Mouse (Mus musculus) hindbrain, embryonic 10.5 days (tissue): ENCODE data around the gene Cdk14. TPM values are rescaled to one million over a fixed set of nuclear protein-coding genes. Genes with fewer than 3 reads are reported as not detected.
A peak's percentile ranks its signal among the peaks of the same experiment; 100 is the strongest.

Source experiments
- DNase-seq: peaks from one replicate; pipeline ENCODE4 v3.0.0-alpha.2; 2017; ENCODE audit warnings: low spot score
- H3K27ac ChIP-seq: fragments of 300-500 bp; sonication (generic); 2 replicates; pipeline ENCODE4 v1.5.1; 2016; ENCODE audit warnings: mild to moderate bottlenecking, moderate library complexity
- H3K27me3 ChIP-seq: fragments of 300-500 bp; sonication (generic); 2 replicates; pipeline ENCODE4 v1.6.1; 2016; ENCODE audit warnings: mild to moderate bottlenecking; ENCODE audit not compliant: poor library complexity, insufficient read depth, severe bottlenecking
- H3K36me3 ChIP-seq: fragments of 300-500 bp; sonication (generic); 2 replicates; pipeline ENCODE4 v1.6.1; 2016; ENCODE audit warnings: mild to moderate bottlenecking, moderate library complexity
- H3K4me1 ChIP-seq: fragments of 300-500 bp; sonication (generic); replicated peaks from 2 replicates; pipeline ENCODE4 v1.6.1; 2016; ENCODE audit warnings: mild to moderate bottlenecking
- H3K4me3 ChIP-seq: fragments of 300-500 bp; sonication (generic); 2 replicates; pipeline ENCODE4 v1.5.1; 2016; ENCODE audit warnings: mild to moderate bottlenecking, moderate library complexity
- H3K9me3 ChIP-seq: fragments of 300-500 bp; sonication (generic); 2 replicates; pipeline ENCODE4 v1.6.1; 2016; ENCODE audit warnings: mild to moderate bottlenecking, moderate library complexity
- WGBS: fragments of 180-500 bp; shearing (Covaris S2); methylation state at CpG from one replicate; pipeline ENCODE4 v1.1.7; 2016; 5-methylcytosine and 5-hydroxymethylcytosine counted together
- polyA plus RNA-seq: library from polyadenylated mRNA; unstranded; fragments of >200 nt; fragmentation: Nextera tagmentation; extraction: Ambion mirVana; gene quantifications from 2 replicates; pipeline ENCODE4 v1.2.1, GENCODE M21; 2016

The Cdk14 gene
- polyA plus RNA-seq, 1 experiment from 2014 or later = 19.0 TPM

DNA sequence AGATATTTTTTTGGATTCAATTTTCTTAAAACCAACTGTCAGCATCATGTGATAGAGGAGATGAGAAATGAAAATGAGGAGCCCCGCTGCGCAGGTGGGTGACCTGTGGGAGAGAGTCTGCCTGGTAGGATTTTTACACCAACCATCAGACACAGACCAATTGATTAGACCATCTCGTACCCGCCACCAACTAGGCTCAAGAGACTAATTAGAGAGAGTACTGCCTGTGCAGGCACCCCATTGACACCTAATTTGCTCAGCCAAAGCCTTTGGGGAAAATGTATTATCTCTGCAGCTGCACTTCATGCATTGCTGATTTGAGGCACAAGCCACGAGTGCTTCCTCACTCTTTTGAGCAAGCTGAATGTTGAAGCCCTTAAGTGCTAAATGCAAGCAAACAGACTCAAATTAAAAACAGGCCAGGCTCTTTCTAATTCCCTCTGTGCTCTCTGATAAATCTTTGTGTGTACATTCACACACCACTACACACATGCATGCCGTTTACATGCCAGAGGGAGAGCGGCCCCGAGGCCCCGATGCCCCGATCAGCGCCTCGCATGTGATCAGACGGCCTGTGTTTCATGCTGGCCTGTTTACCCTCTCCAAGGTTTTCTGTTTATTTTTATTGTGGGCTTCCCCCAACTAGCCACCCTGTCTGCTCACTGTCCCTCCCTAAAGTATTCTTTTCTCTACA is 607.9 kb downstream of the Cdk14 start:
- WGBS = 50% methylated on average over 13 of the region's 13 CpGs
- Histone ChIP-seq H3K27me3 (peaks cover 3% of the 10 kb centered on the region; the same call in 1 of the 2 replicates), H3K4me3 (no peak overlapping the region), H3K36me3 (no peaks in the 10 kb centered on the region), H3K27ac (no peak overlapping the region), H3K9me3 (no peaks in the 10 kb centered on the region), H3K4me1 (peaks cover 9% of the 10 kb centered on the region)
- DNase-seq = no peak

DNA sequence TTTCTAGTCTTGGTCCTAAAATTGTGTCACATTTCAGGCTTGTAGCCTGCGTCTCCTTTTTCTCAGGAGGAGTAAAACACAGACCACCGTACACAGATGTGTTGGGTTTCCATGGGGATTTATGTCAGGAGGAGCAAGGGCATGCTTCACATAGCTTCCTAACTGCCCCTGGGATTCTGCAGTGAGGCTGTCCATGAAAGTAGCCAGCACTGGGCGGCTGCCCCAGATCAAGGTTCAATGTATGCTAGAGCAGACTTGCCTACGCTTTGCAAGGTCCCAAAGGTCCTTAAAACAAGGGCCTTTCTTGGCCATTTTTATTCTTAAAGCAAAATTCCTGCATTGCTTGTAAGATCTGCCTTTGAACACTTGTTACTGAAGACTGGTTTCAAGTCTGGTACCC is 614.9 kb downstream of the Cdk14 start:
- WGBS = 47% methylated on average over 4 of the region's 4 CpGs
- DNase-seq = no peak
- Histone ChIP-seq H3K27ac (no peak overlapping the region), H3K27me3 (no peaks in the 10 kb centered on the region), H3K4me1 (peaks cover 22% of the 10 kb centered on the region), H3K4me3 (no peak overlapping the region), H3K9me3 (no peaks in the 10 kb centered on the region), H3K36me3 (no peaks in the 10 kb centered on the region)

DNA sequence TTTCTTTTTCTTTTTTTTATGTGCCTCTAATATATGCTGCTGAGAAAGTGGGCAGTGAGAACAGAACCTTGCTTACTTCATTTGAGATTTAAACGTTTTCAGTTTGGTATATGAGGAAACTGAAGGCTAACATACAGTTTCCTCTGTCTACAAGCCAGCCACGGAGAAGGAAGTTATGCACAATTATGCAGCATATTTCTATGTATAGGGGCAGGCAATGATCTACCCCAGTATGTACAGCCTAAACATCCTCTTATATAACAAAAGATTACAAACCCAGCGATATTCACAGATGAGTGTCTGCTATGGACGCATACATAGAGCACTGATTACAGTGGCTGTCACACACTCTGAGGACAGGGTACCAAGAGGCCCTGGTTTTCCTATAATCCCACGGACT is 616.4 kb downstream of the Cdk14 start:
- DNase-seq = no peak
- no peaks in the 10 kb centered on the region for H3K36me3 ChIP-seq
- 79% methylated on average over 5 of the region's 5 CpGs for WGBS
- H3K27me3 ChIP-seq = no peaks in the 10 kb centered on the region
- H3K4me1 ChIP-seq = peaks cover 22% of the 10 kb centered on the region
- no peak overlapping the region for H3K27ac ChIP-seq
- H3K4me3 ChIP-seq = no peak overlapping the region
- no peaks in the 10 kb centered on the region for H3K9me3 ChIP-seq

DNA sequence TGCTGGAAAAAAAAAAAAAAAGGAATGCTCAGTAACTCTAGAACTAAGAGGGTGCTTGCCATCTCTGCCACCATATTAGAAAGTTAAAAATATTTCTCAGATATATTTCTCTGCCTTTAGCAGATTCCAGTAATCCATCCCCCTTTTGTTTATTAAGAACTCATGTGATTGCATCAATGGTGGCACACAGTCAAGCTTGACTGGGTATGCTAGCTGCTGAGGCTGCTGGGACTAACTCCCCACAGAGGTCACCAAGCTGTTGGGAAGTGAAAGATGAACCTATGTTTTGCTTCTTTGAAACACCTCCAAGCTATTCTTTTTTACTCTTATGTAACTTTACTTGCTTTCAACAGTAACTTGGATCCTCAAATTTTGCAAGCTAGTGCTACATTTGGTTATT is 618.1 kb downstream of the Cdk14 start:
- H3K27me3 ChIP-seq = no peaks in the 10 kb centered on the region
- H3K4me1 ChIP-seq = peaks cover 22% of the 10 kb centered on the region
- no peaks in the 10 kb centered on the region for H3K36me3 ChIP-seq
- no peak for DNase-seq
- no peaks in the 10 kb centered on the region for H3K9me3 ChIP-seq
- H3K27ac ChIP-seq = no peak overlapping the region
- H3K4me3 ChIP-seq = no peak overlapping the region

DNA sequence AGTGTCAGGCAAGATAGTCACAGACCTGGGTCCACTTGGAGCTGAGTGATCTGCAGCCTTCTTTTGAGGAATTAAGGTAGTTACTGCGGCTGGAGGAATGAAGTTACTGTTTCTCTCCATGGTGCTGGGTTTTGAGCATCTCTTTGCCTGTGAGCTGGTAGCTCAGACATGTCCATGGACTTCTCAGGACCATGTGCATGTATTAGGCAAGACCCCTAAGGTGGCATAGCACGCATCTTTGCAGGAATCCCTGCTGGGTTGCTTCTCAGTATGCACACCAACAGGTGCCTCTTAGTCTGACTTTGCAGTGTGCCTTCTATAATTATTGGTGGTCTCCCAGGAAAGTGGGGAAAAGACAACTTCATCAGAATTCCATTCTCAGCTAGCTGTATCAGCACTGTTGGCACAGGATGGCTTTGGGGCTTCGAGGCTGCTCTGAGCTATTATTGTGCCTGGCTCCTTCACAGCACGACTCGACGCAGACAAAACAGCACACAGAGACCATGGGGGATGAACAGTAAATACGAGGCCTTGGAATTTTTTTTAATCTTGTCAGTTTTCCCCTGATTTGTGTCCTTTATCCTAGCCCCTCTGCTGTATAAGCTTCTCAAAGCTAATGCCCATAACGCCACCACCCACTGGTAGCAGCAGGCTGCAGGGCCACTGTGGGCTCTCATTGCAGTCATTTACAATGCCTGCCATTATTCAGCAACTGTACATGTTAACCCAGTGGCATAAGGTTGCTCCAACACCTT is 618.8 kb downstream of the Cdk14 start:
- no peaks in the 10 kb centered on the region for H3K9me3 ChIP-seq
- no peaks in the 10 kb centered on the region for H3K27me3 ChIP-seq
- H3K4me3 ChIP-seq = no peak overlapping the region
- H3K27ac ChIP-seq = no peak overlapping the region
- no peaks in the 10 kb centered on the region for H3K36me3 ChIP-seq
- WGBS = 57% methylated on average over 8 of the region's 8 CpGs
- peaks cover 22% of the 10 kb centered on the region for H3K4me1 ChIP-seq
- no peak for DNase-seq

DNA sequence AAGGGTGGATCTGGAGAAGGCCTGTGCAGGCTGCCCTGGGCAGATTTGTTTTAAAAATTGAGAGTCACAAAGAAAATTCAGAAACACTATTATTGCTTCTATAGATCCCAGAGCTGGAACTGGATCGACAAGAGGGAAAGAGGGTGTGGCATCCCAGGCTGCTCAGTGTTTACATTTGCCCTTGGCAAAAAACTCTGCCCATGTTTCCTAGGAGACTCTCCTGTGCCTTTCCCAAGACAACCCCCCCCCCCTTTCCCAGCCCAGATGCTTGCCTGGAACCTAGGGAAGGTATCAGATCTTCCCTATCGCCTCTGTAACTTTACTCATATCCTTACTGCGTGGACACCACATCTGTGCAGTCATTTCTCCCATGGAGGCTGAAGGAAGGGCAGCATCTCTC is 628.9 kb downstream of the Cdk14 start:
- H3K27ac ChIP-seq = no peak overlapping the region
- peaks cover 7% of the 10 kb centered on the region; the same call in 1 of the 2 replicates for H3K4me1 ChIP-seq
- H3K9me3 ChIP-seq = no peaks in the 10 kb centered on the region
- no peak for DNase-seq
- whole genome bisulfite sequencing = 76% methylated on average over 3 of the region's 3 CpGs
- H3K36me3 ChIP-seq = no peaks in the 10 kb centered on the region
- no peaks in the 10 kb centered on the region for H3K27me3 ChIP-seq
- H3K4me3 ChIP-seq = no peak overlapping the region

DNA sequence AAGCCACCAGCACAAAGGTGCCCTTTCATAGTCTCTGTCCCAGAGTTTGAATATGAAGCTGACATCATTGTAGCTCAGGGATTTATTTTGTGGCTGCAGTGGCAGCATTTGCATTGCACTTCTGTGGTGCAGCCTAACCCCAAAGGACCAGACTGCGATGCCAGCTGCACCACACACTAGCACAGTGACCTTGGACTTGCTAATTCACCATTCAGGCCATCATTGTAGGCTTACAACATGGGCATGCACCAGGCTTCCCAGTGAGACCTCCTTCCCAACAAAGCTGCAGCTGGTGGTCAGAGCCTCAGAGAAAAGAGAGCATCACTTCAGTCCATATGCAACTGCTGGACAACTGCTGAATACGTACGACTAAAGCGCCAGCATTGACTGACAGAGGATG is 629.8 kb downstream of the Cdk14 start:
- Histone ChIP-seq H3K36me3 (no peaks in the 10 kb centered on the region), H3K4me1 (peaks cover 7% of the 10 kb centered on the region; the same call in 1 of the 2 replicates), H3K4me3 (no peak overlapping the region), H3K27me3 (no peaks in the 10 kb centered on the region), H3K27ac (0 out of 2 replicates have a peak overlapping the region, but pooled peaks have one; percentile 3), H3K9me3 (no peaks in the 10 kb centered on the region)
- 86% methylated on average over 4 of the region's 4 CpGs for WGBS
- no peak for DNase-seq

DNA sequence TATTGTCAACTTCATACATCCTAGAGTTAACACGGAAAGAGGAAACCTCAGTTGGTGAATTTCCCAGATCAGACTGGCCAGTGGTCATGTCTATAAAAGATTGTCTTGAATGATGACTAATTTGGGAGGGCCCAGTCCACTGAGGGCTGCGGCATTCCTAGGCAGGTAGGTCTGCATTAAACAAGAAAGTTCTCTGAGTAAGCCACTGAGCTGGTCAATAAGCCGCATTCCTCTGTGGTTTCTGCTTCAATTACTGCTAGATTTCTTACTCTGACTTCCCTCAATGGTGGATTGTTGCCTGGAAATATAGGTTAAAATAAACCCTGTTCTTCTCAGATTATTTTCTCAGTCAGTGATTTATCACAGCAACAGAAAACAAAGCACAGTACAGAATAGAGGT is 631.6 kb downstream of the Cdk14 start:
- no peak overlapping the region for H3K27ac ChIP-seq
- no peaks in the 10 kb centered on the region for H3K27me3 ChIP-seq
- 89% methylated on average over 3 of the region's 3 CpGs for WGBS
- H3K9me3 ChIP-seq = no peaks in the 10 kb centered on the region
- DNase-seq = no peak
- peaks cover 7% of the 10 kb centered on the region; the same call in 1 of the 2 replicates for H3K4me1 ChIP-seq
- no peaks in the 10 kb centered on the region for H3K36me3 ChIP-seq
- no peak overlapping the region for H3K4me3 ChIP-seq

DNA sequence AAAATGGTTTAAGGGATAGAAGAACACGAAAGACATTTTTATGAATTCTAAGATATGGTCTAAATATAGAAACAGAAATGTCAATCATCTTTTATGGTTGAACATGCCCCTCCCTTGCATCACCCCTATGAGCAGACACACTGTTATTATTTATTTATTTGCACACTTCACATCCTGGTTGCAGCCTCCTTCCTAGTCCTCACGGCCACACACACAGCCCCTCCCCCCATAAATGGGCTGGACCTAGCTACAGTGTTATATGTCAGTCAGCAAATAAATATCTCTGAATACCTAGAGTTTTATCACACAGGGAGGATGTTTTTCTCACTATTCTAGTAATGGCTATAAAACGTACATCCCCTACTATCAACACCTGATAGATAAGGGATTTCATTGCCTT is 633.3 kb downstream of the Cdk14 start:
- Histone ChIP-seq H3K9me3 (no peaks in the 10 kb centered on the region), H3K4me1 (peaks cover 11% of the 10 kb centered on the region), H3K36me3 (no peaks in the 10 kb centered on the region), H3K4me3 (no peak overlapping the region), H3K27me3 (no peaks in the 10 kb centered on the region), H3K27ac (no peak overlapping the region)
- 84% methylated on average over 3 of the region's 3 CpGs for WGBS
- no peak for DNase-seq

DNA sequence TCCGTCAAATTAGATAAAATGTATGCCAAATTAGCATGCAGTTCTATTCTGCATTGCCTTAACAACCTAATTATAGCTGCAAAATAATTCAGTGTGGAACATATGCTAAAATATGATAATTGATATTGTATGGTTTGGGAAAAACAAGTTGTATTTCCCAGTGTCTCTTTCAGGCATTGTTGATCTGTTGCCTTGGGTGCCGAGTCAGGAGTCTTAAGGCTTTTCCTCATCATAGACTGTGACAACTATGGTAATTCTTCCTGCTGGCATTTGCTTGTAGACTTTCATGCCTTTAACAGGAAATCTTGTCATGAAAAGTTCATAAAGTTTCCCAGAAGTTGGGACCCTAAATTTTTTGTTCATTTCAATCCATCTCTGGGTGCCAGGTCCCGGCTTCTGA is 641.8 kb downstream of the Cdk14 start:
- WGBS = 85% methylated on average over 3 of the region's 3 CpGs
- H3K4me3 ChIP-seq = no peak overlapping the region
- H3K4me1 ChIP-seq = peaks cover 13% of the 10 kb centered on the region
- no peaks in the 10 kb centered on the region for H3K9me3 ChIP-seq
- no peaks in the 10 kb centered on the region for H3K36me3 ChIP-seq
- no peak overlapping the region for H3K27ac ChIP-seq
- DNase-seq = no peak
- no peaks in the 10 kb centered on the region for H3K27me3 ChIP-seq

DNA sequence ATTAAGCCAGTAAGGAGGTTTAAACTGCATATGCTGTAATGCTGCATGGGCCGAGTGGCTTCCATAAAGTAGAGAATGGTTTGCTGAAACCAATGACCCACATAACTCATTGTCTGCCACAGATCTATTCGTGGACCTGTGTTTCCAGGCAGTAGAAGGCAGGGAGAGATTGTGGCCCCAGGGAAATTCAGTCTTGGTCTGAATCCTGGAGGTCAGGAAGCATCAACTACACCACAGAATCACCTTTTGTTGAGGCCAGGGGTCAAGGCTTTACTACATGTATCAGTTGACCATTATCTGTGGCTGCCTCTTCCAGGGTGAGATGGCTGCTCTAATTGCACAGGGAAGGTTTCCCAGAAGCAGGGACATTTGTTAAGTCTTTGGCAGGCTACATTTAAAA is 643.6 kb downstream of the Cdk14 start:
- Histone ChIP-seq H3K4me1 (peaks cover 10% of the 10 kb centered on the region), H3K27ac (no peak overlapping the region), H3K27me3 (no peaks in the 10 kb centered on the region), H3K4me3 (no peak overlapping the region), H3K9me3 (no peaks in the 10 kb centered on the region), H3K36me3 (no peaks in the 10 kb centered on the region)
- no peak for DNase-seq
- 84% methylated on average over 2 of the region's 2 CpGs for WGBS

DNA sequence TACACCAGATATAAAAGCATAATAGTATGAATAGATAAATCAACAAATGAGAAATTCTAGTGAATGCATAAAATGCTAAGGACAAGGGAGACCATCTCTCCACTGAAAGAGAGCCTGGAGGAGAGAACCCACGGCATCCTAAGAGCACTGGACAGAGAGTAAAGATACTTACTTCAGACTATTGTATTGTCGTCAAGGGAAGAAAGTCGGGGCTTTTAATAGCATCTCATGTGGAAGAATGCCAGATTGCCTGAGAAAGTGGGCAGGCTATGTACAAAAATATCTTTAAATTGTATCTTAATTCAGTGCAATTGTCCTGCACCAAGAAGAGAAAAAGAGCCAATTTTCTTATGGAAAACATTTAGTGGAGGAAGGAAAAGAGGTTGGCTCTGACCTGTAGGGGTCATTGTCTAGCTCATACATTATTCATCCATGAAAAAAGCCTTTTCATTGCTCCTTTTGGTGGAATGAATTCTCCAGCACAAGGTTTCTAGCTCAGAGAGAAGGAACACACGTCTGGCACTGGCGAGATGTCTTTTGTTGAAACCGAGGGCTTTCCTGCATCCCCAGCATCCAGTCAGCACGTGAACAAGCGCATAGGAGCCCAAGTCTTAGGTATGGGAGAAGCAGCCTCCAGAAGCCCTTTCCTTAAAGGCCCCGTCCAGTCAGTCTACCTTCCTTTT is 646.9 kb downstream of the Cdk14 start:
- peak; percentile 15 for DNase-seq

DNA sequence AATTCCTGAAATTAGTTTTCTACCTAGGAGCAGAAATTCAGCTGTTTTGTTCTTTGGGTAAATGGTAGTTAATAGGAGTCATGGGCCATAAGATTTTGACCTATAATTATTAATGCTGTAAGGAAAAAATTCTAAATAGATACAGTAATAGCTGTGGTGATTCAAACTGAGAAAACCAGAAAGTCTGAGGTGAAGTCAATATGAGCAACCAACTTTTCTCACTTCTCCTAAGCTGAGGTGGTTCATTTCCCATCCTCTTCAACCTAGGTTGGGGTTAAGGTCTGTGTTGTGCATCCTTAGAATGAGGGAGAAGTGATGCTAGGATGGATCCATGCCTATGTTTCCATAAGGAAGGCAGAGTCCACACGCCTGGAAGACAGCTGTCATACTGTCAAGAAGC is 649.5 kb downstream of the Cdk14 start:
- Histone ChIP-seq H3K27me3 (no peaks in the 10 kb centered on the region), H3K4me3 (no peak overlapping the region), H3K4me1 (peaks cover 21% of the 10 kb centered on the region), H3K9me3 (no peaks in the 10 kb centered on the region), H3K36me3 (no peaks in the 10 kb centered on the region), H3K27ac (no peak overlapping the region)
- 86% methylated on average over 1 of the region's 1 CpGs for WGBS
- no peak for DNase-seq

More for the DNA sequence above, 646.9 kb downstream of the Cdk14 start:
- peaks cover 10% of the 10 kb centered on the region for H3K4me1 ChIP-seq
- no peak overlapping the region for H3K4me3 ChIP-seq
- no peaks in the 10 kb centered on the region for H3K9me3 ChIP-seq
- no peaks in the 10 kb centered on the region for H3K27me3 ChIP-seq
- no peaks in the 10 kb centered on the region for H3K36me3 ChIP-seq
- H3K27ac ChIP-seq = peak overlapping the region; percentile 65
- WGBS = 31% methylated on average over 9 of the region's 9 CpGs
